Mouse (Mus musculus): ENCODE results near the gene Rab43.

- no peak for TF ChIP-seq CTCF (IDR thresholded peaks at IDR 0.05; ENCODE audit: low read depth, low read length)
- no peak for TF ChIP-seq EP300 (IDR thresholded peaks at IDR 0.05; ENCODE audit: insufficient read depth, low read depth, low read length)
These were observed 52.6 kb downstream of the Rab43 start for GRCm38 (mm10) chr6:87759404-87759803.

Data from ES-Bruce4 (cell line).